Mouse (Mus musculus) myocyte (in vitro differentiated cells): Measurements from ENCODE around the gene Mepce.

ENCODE experiments used
- CEBPB ChIP-seq: IDR thresholded peaks from 2 replicates; pipeline ENCODE4 v1.6.1; 2011; ENCODE audit warnings: mild to moderate bottlenecking, moderate library complexity; ENCODE audit not compliant: poor library complexity, insufficient read depth, severe bottlenecking
- E2F4 ChIP-seq: IDR thresholded peaks from one replicate; pipeline ENCODE4 v1.6.1; 2011; ENCODE audit warnings: mild to moderate bottlenecking, control low read depth, moderate library complexity; ENCODE audit not compliant: insufficient read depth
- MAX ChIP-seq: IDR thresholded peaks from one replicate; pipeline ENCODE4 v1.6.1; 2011; ENCODE audit warnings: low read depth, mild to moderate bottlenecking, control low read depth
- MYOD1 ChIP-seq, 3 experiments: IDR thresholded peaks; one replicate each; pipeline ENCODE4 v1.6.1; 2011; ENCODE audit warnings: control low read depth in 2 of 3, low read depth in 2 of 3, mild to moderate bottlenecking in 2 of 3, moderate library complexity in 1 of 3; ENCODE audit not compliant: insufficient read length in 2 of 3, control insufficient read depth in 1 of 3
- MYOG ChIP-seq, 3 experiments: IDR thresholded peaks; one replicate each; pipeline ENCODE4 v1.6.1; 2011; ENCODE audit warnings: control low read depth in 2 of 3, low read depth in 2 of 3, mild to moderate bottlenecking in 2 of 3; ENCODE audit not compliant: insufficient read length in 2 of 3, control insufficient read depth in 1 of 3, insufficient read depth in 1 of 3
- POLR2A ChIP-seq: IDR thresholded peaks from one replicate; pipeline ENCODE4 v1.6.1; 2011; ENCODE audit warnings: low read depth, mild to moderate bottlenecking, control low read depth, moderate library complexity; ENCODE audit not compliant: insufficient read length
- POLR2AphosphoS2 ChIP-seq: IDR thresholded peaks from one replicate; pipeline ENCODE4 v1.6.1; 2011; ENCODE audit warnings: low read depth, control low read depth; ENCODE audit not compliant: insufficient read length
- REST ChIP-seq: IDR thresholded peaks from one replicate; pipeline ENCODE4 v1.6.1; 2011; ENCODE audit warnings: mild to moderate bottlenecking, control low read depth, moderate library complexity; ENCODE audit not compliant: insufficient read depth, insufficient read length
- SRF ChIP-seq: IDR thresholded peaks from one replicate; pipeline ENCODE4 v1.6.1; 2011; ENCODE audit warnings: low read depth; ENCODE audit not compliant: control insufficient read depth, insufficient read length
- TCF12 ChIP-seq: IDR thresholded peaks from one replicate; pipeline ENCODE4 v1.6.1; 2011; ENCODE audit warnings: mild to moderate bottlenecking, control low read depth; ENCODE audit not compliant: poor library complexity, insufficient read depth, severe bottlenecking
- TCF3 ChIP-seq: IDR thresholded peaks from one replicate; pipeline ENCODE4 v1.6.1; 2011; ENCODE audit warnings: low read depth, control low read depth; ENCODE audit not compliant: insufficient read length
- USF1 ChIP-seq: IDR thresholded peaks from one replicate; pipeline ENCODE4 v1.6.1; 2011; ENCODE audit warnings: low read depth, mild to moderate bottlenecking, control low read depth, moderate library complexity

DNA sequence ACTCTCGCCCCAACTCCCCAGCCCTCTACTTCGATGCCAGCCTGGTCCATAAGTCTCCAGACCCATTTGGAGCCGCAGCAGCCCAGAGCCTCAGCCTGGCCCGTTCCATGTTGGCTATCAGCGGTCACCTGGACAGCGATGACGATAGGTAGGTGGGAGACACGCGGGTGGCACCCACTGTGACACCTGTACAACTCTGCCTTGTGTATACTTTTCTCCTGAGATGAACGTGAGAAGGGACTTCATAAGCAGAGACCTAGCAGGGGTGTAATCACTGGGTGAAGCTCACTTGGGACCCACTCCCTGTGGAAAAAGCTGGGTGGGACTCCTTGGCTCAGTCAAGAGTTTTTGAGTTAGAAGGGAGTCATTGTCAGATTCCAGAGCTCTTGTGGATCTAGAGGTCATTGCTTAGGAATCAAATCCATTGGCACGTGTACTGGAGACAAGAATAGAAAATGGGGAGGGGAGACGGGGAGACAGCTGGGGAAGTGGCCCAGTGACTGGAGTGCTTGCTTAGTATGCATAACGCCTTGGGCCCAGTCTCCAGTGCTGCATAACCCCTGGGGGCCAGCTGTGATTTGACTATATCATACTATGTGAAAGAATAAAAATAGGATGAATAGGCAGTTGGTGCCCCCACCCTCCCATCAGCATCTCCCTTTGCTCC, 36.1 kb downstream of the Mepce start:
- TF ChIP-seq MYOD1 (IDR thresholded peaks at IDR 0.05; ENCODE audit: control insufficient read depth in 1 of 3, insufficient read length in 2 of 3, low read depth in 2 of 3) (peak in 1 of 3 experiments; percentile 53), TCF3 (no peak), USF1 (no peak), POLR2A (no peak), TCF12 (no peak), POLR2AphosphoS2 (peak; percentile 19), CEBPB (no peak), E2F4 (no peak), MAX (no peak), MYOG (IDR thresholded peaks at IDR 0.05; ENCODE audit: control insufficient read depth in 1 of 3, insufficient read depth in 1 of 3, insufficient read length in 2 of 3, low read depth in 2 of 3) (peak in 2 of 3 experiments; percentile 20 to 47), SRF (no peak), REST (no peak)
